Mouse (Mus musculus) layer of hippocampus, postnatal 25 days (tissue): ENCODE results near the gene Adam10. TPM values are rescaled to one million over a fixed set of nuclear protein-coding genes. Genes with fewer than 3 reads are reported as not detected.

Source experiments
- DNase-seq, 2 experiments: peaks; one replicate each; pipeline ENCODE4 v3.0.0; 2022; ENCODE audit warnings: mixed read lengths in 2 of 2, low spot score in 1 of 2; ENCODE audit errors: extremely low spot score in 1 of 2
- total RNA-seq, 2 experiments: library from RNA; stranded (reverse); gene quantifications; 2 replicates each; pipeline ENCODE4 v1.2.3; 2021

The Adam10 gene
- total RNA-seq, 2 experiments from 2014 or later = 59.7 to 65.1 TPM

GRCm38 (mm10) chr9:70760974-70761373 is 82.2 kb downstream of the Adam10 start:
- DNase-seq = no peak

GRCm38 (mm10) chr9:70775517-70775916 is 96.7 kb downstream of the Adam10 start:
- no peak for DNase-seq

DNA sequence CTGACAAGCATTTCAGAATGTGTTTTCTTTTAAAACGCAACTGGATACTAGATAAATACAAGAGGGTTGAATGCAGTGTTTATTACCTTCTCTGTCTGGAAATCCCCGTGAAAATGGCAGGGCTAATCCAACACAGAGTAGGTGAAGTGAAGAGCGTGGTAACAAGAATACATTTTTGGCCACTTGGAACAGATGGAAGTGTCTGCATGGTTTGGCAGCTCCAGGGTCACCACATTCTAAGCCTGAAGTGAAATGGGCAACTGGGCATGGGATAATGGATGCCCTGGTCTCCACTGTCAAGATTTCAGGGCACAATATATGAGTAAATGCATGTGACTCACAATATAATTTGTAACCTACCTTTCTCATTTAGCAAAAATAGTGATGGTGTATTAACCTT is 103.4 kb downstream of the Adam10 start:
- no peak for DNase-seq

GRCm38 (mm10) chr9:70788705-70789104 is 109.9 kb downstream of the Adam10 start:
- DNase-seq = no peak

- DNase-seq = no peak
Measured at GRCm38 (mm10) chr9:70790621-70791020, 111.8 kb downstream of the Adam10 start.

- no peak for DNase-seq
Measured at GRCm38 (mm10) chr9:70794643-70795438, 116.0 kb downstream of the Adam10 start.

DNA sequence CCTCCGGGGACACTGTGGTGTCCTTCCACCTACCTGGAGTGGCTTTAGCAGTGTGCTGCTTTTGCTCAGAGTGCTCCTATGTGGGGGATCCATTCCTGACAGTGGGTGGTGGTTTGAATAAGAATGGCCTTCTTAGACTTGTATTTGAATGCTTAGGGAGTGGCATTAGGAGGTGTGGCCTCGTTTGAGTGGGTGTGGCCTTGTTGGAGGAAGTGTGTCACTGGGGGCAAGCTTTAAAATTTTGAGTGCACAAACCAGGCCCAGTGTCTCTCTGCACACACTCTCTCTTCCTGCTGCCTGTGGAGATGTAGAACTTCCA is 116.6 kb downstream of the Adam10 start:
- DNase-seq = no peak

GRCm38 (mm10) chr9:70800588-70801315 is 122.0 kb downstream of the Adam10 start:
- no peak for DNase-seq

GRCm38 (mm10) chr9:70801761-70802160 is 123.0 kb downstream of the Adam10 start:
- no peak for DNase-seq

DNA sequence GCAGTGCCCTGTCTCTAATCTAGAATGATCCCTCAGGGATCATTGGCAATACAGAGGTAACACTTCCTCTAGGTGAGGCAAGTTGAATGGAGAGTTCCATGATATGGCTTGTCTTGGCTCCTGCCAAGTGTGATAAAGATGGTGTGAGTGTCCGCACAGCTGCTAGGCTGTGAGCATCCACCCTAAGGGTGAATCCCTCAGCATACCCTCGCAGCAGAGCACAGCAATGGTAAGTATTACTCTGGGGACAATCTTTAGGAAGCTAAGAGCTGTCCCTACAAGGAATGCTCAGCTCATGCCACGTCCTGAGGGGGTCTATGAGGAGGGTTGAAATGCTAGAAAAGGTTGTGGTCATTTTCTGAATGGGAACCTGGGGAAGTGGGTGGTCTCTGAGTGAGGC is 124.0 kb downstream of the Adam10 start:
- DNase-seq = no peak

DNA sequence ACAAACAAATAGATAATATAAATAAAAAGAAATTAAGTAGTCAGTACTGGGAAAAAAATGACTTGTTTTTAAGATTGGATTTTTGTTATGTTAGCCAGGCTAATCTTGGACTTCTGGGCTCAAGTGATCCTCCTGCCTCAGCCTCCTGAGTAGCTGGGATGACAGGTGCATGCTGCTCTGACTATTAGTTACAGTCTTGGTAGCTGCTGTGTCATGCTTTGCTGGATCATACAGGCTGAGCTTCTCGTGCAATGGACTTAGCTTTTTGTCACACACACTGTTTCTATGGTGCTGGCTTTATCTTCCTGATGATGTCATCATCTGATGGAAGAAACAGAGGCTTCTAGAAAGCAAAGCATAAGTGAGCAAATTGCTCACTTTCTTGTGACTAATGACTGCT is 127.3 kb downstream of the Adam10 start:
- no peak for DNase-seq

GRCm38 (mm10) chr9:70807714-70808113 is 128.9 kb downstream of the Adam10 start:
- no peak for DNase-seq

GRCm38 (mm10) chr9:70812551-70812950 is 133.8 kb downstream of the Adam10 start:
- DNase-seq = no peak

GRCm38 (mm10) chr9:70816701-70817305 is 138.0 kb downstream of the Adam10 start:
- peak; percentile 16 to 27 for DNase-seq

DNA sequence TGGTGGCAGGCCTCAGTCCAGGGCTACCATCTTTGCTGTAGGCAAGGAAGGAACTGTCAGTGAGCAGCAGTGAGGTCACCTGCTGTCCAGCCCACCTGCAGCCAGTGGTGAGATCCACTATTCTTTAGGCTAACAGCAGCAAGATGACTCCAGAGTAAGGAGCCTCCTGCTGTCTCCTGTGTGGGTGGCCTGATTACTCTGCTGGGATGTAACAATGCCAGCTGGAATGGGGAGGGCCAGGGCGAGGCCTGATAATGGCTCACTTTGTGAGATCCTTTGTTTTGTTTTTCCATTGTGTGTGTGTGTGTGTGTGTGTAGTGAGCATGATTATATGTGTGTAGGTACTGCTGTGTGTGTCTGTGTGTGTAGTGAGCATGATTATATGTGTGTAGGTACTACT is 138.6 kb downstream of the Adam10 start:
- no peak for DNase-seq

DNA sequence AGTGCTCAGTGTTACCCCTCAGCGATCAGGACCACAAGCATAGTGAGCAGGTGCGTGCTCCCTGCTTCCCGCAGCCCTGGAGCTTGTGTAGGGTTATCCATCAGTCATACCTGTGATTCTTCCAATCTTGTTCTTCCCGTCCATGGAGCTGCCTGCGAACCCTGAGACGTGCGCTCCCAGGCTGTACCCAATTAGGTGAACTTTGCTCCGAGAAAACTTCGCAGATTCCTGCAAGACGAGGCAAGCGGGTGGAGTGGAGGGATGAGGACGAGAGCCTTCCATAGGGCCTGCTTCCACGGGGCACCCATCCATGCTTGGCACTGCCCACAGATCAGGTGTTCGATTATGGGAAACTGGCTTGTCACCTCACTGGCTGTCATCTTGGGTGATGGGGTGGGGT is 139.9 kb downstream of the Adam10 start:
- no peak for DNase-seq

DNA sequence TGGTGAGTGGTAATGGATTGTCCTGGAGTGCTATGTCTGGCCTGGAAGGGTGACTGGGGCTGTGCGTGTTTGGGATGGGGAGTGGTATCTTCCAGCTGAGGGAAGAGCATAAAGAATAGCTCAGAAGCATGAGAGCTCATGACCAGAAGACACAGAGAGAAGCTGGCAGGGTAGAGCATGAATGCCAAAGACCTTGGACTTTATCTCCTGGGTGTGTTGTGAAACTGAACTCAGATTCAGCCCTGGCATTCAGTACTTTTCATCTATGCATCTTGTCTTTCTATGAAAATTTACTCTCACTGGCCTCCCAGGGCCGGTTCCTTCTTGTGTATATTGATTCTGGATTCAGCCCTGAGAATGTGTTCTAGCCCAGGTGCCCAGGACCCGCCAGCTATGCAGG is 145.3 kb downstream of the Adam10 start:
- no peak for DNase-seq

DNA sequence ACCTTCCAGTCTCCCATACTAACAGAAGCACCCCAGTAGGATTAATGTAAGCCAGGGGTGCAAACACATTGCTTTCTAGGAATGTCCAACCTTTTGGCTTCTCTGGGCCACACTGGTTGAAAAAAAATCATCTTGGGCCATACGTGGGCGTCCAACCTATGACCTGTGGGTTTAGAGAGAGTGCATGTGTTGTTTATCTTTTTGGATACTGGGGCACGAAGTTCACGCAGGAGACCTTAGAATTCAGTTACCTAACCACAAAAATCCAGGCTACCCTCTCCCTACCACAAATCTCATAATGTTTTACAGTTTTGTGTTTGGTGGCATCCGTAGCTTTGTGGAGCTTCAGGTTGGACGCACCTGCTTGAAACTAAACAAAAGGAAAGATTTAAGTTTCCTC is 149.1 kb downstream of the Adam10 start:
- no peak for DNase-seq
